Mouse (Mus musculus) lung, embryonic 15.5 days (tissue): ENCODE results near the gene Ccdc96. TPM values are rescaled to one million over a fixed set of nuclear protein-coding genes. Genes with fewer than 3 reads are reported as not detected.

Experiments used
- ATAC-seq: fragments of 200-750 bp; cut with Nextera tagmentation; 2 replicates; pipeline ENCODE4 v1.8.0; 2017; ENCODE audit warnings: moderate number of reproducible peaks, borderline replicate concordance; ENCODE audit not compliant: low FRiP score, low TSS enrichment; ENCODE audit errors: extremely low read depth
- H3K27ac ChIP-seq: fragments of 300-500 bp; sonication (generic); 2 replicates; pipeline ENCODE4 v1.5.1; 2015; ENCODE audit warnings: moderate library complexity, mild to moderate bottlenecking, inconsistent platforms
- H3K27me3 ChIP-seq: fragments of 300-500 bp; sonication (generic); 2 replicates; pipeline ENCODE4 v1.6.1; 2015; ENCODE audit warnings: inconsistent platforms
- H3K36me3 ChIP-seq: fragments of 300-500 bp; sonication (generic); 2 replicates; pipeline ENCODE4 v1.6.1; 2015; ENCODE audit warnings: inconsistent platforms
- H3K4me1 ChIP-seq: fragments of 300-500 bp; sonication (generic); 2 replicates; pipeline ENCODE4 v1.6.1; 2015; ENCODE audit warnings: inconsistent platforms
- H3K4me2 ChIP-seq: fragments of 300-500 bp; sonication (generic); 2 replicates; pipeline ENCODE4 v1.6.1; 2015; ENCODE audit warnings: inconsistent platforms, mild to moderate bottlenecking, moderate library complexity
- H3K4me3 ChIP-seq: fragments of 300-500 bp; sonication (generic); 2 replicates; pipeline ENCODE4 v1.5.1; 2015; ENCODE audit warnings: mild to moderate bottlenecking, inconsistent platforms
- H3K9ac ChIP-seq: fragments of 300-500 bp; sonication (generic); 2 replicates; pipeline ENCODE4 v1.6.1; 2015; ENCODE audit warnings: inconsistent platforms
- H3K9me3 ChIP-seq: fragments of 300-500 bp; sonication (generic); 2 replicates; pipeline ENCODE4 v1.6.1; 2016; ENCODE audit warnings: inconsistent platforms
- WGBS: fragments of 180-500 bp; shearing (Covaris S2); methylation state at CpG from one replicate; pipeline ENCODE4 v1.1.7; 2015; 5-methylcytosine and 5-hydroxymethylcytosine counted together
- polyA plus RNA-seq: library from polyadenylated mRNA; unstranded; fragments of >200 nt; fragmentation: Nextera tagmentation; extraction: Ambion mirVana; gene quantifications from 2 replicates; pipeline ENCODE4 v1.2.1, GENCODE M21; 2015

Gene Ccdc96
- polyA plus RNA-seq, 1 experiment from 2014 or later: 1.2 TPM

DNA sequence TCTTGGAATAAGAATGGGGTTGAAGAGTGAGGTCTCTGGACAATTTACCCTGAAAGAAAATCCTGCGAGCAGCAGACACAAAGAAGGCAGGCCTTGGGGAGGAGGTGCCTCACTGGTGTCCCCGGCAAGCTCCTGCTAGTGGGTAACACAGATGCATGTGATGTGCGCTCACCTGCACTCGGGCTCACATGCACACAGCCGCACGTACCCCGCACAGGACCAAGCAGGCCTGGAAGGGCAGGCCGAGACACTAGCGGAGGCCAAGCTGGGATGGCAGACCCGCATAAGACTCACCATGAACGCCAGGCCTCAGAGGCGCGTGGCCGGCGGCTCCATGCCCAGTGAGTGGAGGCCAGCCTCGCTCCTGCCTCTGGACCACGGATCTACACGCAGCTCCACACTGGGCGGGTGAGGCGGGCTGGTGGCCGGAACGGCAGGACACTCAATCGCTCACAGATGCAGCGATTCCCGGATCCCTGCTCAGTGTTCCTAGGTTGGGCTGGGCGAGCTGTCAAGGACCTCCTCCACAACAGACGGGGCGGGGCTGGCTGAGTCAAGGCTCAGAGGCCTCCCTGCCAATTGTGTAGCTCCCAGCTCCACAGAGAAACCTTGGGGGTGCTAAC, 45.9 kb downstream of the Ccdc96 start:
- Histone ChIP-seq H3K27ac (peak overlapping the region; percentile 79; the same call in 1 of the 2 replicates), H3K4me2 (peak overlapping the region; percentile 78), H3K4me3 (peak overlapping the region; percentile 91), H3K4me1 (peaks cover 22% of the 10 kb centered on the region), H3K9me3 (no peaks in the 10 kb centered on the region), H3K9ac (peak overlapping the region; percentile 96), H3K36me3 (no peaks in the 10 kb centered on the region), H3K27me3 (no peaks in the 10 kb centered on the region)
- under 1% methylated on average over 28 of the region's 28 CpGs for WGBS
- ATAC-seq: peak; percentile 96

DNA sequence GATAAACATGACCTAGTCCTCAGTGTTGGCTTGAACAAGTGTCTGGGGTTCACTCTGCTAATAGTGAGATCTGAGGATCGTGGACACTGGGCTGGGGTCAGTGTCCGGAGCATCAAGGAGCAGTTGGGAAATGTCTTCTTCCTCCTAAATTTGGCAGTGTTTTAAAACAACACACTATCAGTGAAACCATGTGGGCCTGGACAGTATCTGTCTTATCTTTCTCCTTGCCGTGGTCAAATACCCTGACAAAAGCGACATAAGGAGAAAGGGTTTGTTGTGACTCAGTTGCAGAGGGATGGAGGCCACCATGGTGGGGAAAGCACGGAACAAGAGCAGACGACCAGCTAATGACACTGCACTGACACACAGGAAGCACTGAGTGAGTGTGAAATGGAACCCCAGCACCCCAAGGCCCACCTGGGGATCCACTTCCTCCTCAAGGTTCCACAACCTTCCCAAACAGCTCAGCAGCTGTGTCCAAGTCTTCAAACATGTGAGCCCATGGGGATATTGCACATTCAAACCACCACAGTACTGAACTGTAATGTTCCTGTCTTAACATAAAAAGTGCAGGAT, 50.2 kb downstream of the Ccdc96 start:
- Histone ChIP-seq H3K27ac (no peak overlapping the region), H3K9ac (no peak overlapping the region), H3K9me3 (no peaks in the 10 kb centered on the region), H3K4me1 (peaks cover 7% of the 10 kb centered on the region), H3K4me3 (no peak overlapping the region), H3K27me3 (no peaks in the 10 kb centered on the region), H3K36me3 (no peaks in the 10 kb centered on the region), H3K4me2 (no peak overlapping the region)
- ATAC-seq: no peak
- WGBS: 60% methylated on average over 6 of the region's 6 CpGs

DNA sequence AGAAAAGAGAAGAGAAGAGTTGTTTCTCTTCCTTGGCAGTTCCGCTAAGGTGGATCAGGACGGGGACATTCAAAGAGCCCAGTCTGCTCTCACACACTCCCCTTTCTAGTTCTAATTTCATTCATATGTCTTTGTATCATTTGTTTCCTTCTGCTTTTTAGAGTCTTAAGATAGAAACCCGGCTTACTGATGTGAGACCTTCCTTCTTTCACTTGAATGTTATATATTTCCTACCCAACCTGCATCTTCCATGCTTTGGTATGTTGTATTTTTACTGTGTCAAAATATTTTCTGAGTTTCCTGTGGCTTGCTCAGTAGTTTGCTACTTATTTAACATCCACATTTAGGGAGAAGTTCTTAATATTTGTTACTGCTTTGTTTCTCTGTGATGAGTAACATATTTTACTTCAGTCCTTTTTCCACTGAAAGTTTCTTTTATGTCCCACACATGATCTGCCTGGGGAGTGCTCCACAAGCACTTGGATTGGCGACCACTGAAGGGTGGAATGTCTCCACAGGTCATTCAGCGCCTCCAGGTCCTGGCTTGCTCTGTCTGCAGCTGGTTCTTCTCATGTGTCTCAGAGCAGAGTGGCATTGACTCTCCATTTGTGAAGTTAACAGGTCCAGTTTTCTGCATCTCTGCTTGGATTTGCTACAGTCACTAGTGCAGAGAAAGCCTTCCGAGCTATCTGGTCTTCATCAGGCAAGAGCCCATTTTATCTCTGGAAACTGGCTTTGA, 51.2 kb downstream of the Ccdc96 start:
- Histone ChIP-seq H3K4me1 (0 out of 2 replicates have a peak, but pooled peaks cover 3% of the 10 kb centered on the region), H3K4me3 (no peak overlapping the region), H3K9ac (no peak overlapping the region), H3K27me3 (no peaks in the 10 kb centered on the region), H3K9me3 (no peaks in the 10 kb centered on the region), H3K27ac (no peak overlapping the region), H3K36me3 (no peaks in the 10 kb centered on the region), H3K4me2 (no peak overlapping the region)
- 75% methylated on average over 6 of the region's 6 CpGs for WGBS
- ATAC-seq: no peak

DNA sequence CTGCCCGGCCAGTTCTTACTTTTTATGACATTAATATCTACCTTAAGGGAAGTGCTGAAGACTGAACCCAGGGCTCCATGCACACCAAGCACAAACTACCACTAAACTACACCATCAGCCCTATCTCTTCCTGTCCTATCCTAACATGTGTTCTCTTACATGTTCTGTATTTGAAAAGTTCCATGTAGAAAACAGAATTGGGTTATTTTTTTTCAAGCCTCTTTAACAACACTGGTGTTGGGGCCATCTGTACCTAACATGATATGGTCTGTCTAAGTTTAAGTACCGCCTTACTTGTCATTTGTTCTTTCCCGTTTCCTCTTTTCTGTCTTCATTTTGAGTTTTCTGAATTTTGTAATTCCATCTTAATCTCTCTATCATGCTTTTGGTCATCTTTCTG, 52.0 kb downstream of the Ccdc96 start:
- H3K4me1 ChIP-seq: no peaks in the 10 kb centered on the region
- ATAC-seq: no peak
- H3K4me3 ChIP-seq: no peak overlapping the region
- no peaks in the 10 kb centered on the region for H3K36me3 ChIP-seq
- no peak overlapping the region for H3K4me2 ChIP-seq
- H3K9me3 ChIP-seq: no peaks in the 10 kb centered on the region
- no peaks in the 10 kb centered on the region for H3K27me3 ChIP-seq
- no peak overlapping the region for H3K27ac ChIP-seq
- WGBS: 93% methylated on average over 3 of the region's 3 CpGs
- H3K9ac ChIP-seq: no peak overlapping the region

Other genes starting within 250 kb of the Ccdc96 start
- gene Sorcs2, start 86.4 kb upstream of the Ccdc96 start, polyA plus RNA-seq: 19.6 and 21.2 TPM in 2 replicates
- 50.3 and 51.3 TPM in 2 replicates for gene Grpel1, start 19.6 kb upstream of the Ccdc96 start, polyA plus RNA-seq
- 1.7 and 2.0 TPM in 2 replicates for gene Tada2b, start 303 bp upstream of the Ccdc96 start, polyA plus RNA-seq
- 24.3 and 24.7 TPM in 2 replicates for gene Tbc1d14, start 108.7 kb downstream of the Ccdc96 start, polyA plus RNA-seq
- 15.5 and 16.7 TPM in 2 replicates for gene D5Ertd579e, start 211.4 kb downstream of the Ccdc96 start, polyA plus RNA-seq